Mouse (Mus musculus) lung, postnatal 0 days (tissue): Measurements from ENCODE around the gene Man1c1.
A peak's percentile ranks its signal among the peaks of the same experiment; 100 is the strongest.

Experiments
- CTCF ChIP-seq: IDR thresholded peaks from 2 replicates; pipeline ENCODE4 v1.5.1; 2016; ENCODE audit warnings: antibody characterized with exemption, mild to moderate bottlenecking
- EP300 ChIP-seq: IDR thresholded peaks from 2 replicates; pipeline ENCODE4 v1.6.1; 2016; ENCODE audit warnings: antibody characterized with exemption, mild to moderate bottlenecking, control low read depth

DNA sequence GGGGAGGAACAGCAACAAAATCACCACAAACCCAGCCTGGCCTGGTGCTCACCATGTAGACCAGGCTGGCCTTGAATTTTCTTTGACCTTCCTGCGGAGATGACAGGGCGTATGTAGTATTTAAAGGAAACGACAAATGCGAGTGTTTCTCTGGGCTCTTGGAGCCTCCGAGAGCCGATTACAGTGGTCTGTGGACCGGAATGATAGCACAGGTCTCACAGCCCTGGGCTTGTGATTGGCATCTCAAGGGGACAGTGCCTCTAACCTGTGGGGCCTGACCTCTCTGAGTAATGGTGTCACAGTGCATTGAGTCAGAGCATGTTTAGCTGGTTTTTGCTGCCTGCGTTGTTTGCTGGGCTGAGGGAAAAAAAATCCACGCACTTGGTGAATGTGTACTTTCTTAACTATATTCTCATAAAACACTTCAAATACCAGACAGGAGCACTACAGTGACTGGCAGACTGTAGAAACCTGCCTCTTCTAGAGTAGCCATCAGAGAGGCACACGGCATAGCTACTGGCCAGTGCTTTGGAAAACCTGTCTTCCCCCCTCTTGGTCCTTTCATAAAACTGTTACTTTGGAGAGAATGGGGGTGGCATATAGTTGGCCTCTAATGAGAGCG is 189.7 kb downstream of the Man1c1 start:
- no peak for TF ChIP-seq CTCF
- peak; percentile 82 for TF ChIP-seq EP300
